Mouse (Mus musculus): Measurements from ENCODE around the gene Fbxo41.

DNA sequence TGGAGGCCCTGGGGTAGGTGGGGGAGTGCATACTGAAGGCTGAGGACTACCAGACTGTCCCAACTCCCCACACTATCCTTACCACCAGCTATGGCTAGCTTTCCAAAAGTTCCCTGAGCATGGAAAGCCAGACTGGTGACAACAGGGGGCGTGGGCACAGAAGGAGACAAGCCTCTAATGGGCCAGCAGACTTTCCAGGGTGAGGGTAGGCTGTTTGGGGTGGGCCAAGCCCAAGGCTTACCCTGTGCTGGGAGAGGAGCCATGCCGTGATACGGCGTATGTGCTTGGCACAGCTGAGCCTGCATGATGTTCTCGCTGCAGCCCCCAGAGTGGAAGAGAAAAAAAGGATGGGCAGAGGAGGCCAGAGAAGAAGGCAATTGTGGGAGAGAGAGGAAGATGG, 22.8 kb downstream of the Fbxo41 start:
- TF ChIP-seq CTCF (IDR thresholded peaks at IDR 0.05; ENCODE audit: borderline replicate concordance, control insufficient read depth, extremely low read depth, insufficient read depth, low read length, poor library complexity) (no peak), POLR2A (IDR thresholded peaks at IDR 0.05; ENCODE audit: control insufficient read depth, extremely low read depth, insufficient read depth, low read length, poor library complexity) (no peak)

All from thymus, adult 2 months (tissue).